Mouse (Mus musculus): ENCODE results near the gene Cilp2. TPM values are rescaled to one million over a fixed set of nuclear protein-coding genes. Genes with fewer than 3 reads are reported as not detected.
A peak's percentile ranks its signal among the peaks of the same experiment; 100 is the strongest.

Cilp2 gene
- polyA plus RNA-seq, 1 experiment from 2014 or later = 0.35 TPM

GRCm38 (mm10) chr8:69906260-69906659 lies 18.8 kb upstream of the Cilp2 start:
- Histone ChIP-seq H3K36me3 (ENCODE audit: control insufficient read depth, insufficient read depth, low read length) (peaks cover 22% of the 10 kb centered on the region; the same call in 1 of the 2 replicates), H3K9ac (ENCODE audit: low read length) (no peak overlapping the region), H3K27me3 (ENCODE audit: control insufficient read depth, insufficient read depth, low read length) (no peaks in the 10 kb centered on the region), H3K9me3 (ENCODE audit: control insufficient read depth, low read length) (no peaks in the 10 kb centered on the region), H3K4me1 (ENCODE audit: control insufficient read depth, insufficient read depth, low read length) (peaks cover 10% of the 10 kb centered on the region), H3K4me2 (ENCODE audit: low read depth, severe bottlenecking) (no peak overlapping the region), H3K27ac (replicated peaks; ENCODE audit: low read depth, low read length) (no peak overlapping the region), H3K4me3 (ENCODE audit: low read depth, low read length) (no peak overlapping the region)
- DNase-seq (ENCODE audit: low spot score) (no peak), ATAC-seq (ENCODE audit: insufficient number of reproducible peaks, low FRiP score, low TSS enrichment, low read depth) (no peak)
- WGBS = 97% methylated on average over 2 of the region's 2 CpGs

- 0 out of 2 replicates have a peak overlapping the region, but pooled peaks have one; percentile 73 for H3K4me3 ChIP-seq (ENCODE audit: low read depth, low read length)
- H3K9ac ChIP-seq (ENCODE audit: low read length) = no peak overlapping the region
- H3K4me1 ChIP-seq (ENCODE audit: control insufficient read depth, insufficient read depth, low read length) = peaks cover 18% of the 10 kb centered on the region
- H3K27ac ChIP-seq (replicated peaks; ENCODE audit: low read depth, low read length) = no peak overlapping the region
- no peak overlapping the region for H3K4me2 ChIP-seq (ENCODE audit: low read depth, severe bottlenecking)
- H3K36me3 ChIP-seq (ENCODE audit: control insufficient read depth, insufficient read depth, low read length) = 0 out of 2 replicates have a peak, but pooled peaks cover 6% of the 10 kb centered on the region
- ATAC-seq (ENCODE audit: insufficient number of reproducible peaks, low FRiP score, low TSS enrichment, low read depth) (no peak), DNase-seq (ENCODE audit: low spot score) (no peak)
- 83% methylated on average over 8 of the region's 8 CpGs for WGBS
- H3K9me3 ChIP-seq (ENCODE audit: control insufficient read depth, low read length) = no peaks in the 10 kb centered on the region
- H3K27me3 ChIP-seq (ENCODE audit: control insufficient read depth, insufficient read depth, low read length) = no peaks in the 10 kb centered on the region
Observed at GRCm38 (mm10) chr8:69904096-69904495, 16.6 kb upstream of the Cilp2 start.

GRCm38 (mm10) chr8:69903063-69903542 lies 15.6 kb upstream of the Cilp2 start:
- Histone ChIP-seq H3K9me3 (ENCODE audit: control insufficient read depth, low read length) (no peaks in the 10 kb centered on the region), H3K27me3 (ENCODE audit: control insufficient read depth, insufficient read depth, low read length) (no peaks in the 10 kb centered on the region), H3K4me3 (ENCODE audit: low read depth, low read length) (peak overlapping the region; percentile 73), H3K36me3 (ENCODE audit: control insufficient read depth, insufficient read depth, low read length) (no peaks in the 10 kb centered on the region; the same call in 1 of the 2 replicates), H3K27ac (replicated peaks; ENCODE audit: low read depth, low read length) (peak overlapping the region; percentile 84; the same call in 1 of the 2 replicates), H3K4me1 (ENCODE audit: control insufficient read depth, insufficient read depth, low read length) (peaks cover 18% of the 10 kb centered on the region), H3K9ac (ENCODE audit: low read length) (peak overlapping the region; percentile 89), H3K4me2 (ENCODE audit: low read depth, severe bottlenecking) (peak overlapping the region; percentile 96)
- under 1% methylated on average over 45 of the region's 45 CpGs for WGBS
- ATAC-seq (ENCODE audit: insufficient number of reproducible peaks, low FRiP score, low TSS enrichment, low read depth) (peak; percentile 79), DNase-seq (ENCODE audit: low spot score) (peak; percentile 99)

- H3K27ac ChIP-seq (replicated peaks; ENCODE audit: low read depth, low read length) = peak within 1 kb of the TSS; percentile 84
- peak within 1 kb of the TSS; percentile 89 for H3K9ac ChIP-seq (ENCODE audit: low read length)
- DNase-seq (ENCODE audit: low spot score) (peak; percentile 67), ATAC-seq (ENCODE audit: insufficient number of reproducible peaks, low FRiP score, low TSS enrichment, low read depth) (peak; percentile 58)
- peaks cover 18% of the 10 kb centered on the region for H3K4me1 ChIP-seq (ENCODE audit: control insufficient read depth, insufficient read depth, low read length)
- H3K4me2 ChIP-seq (ENCODE audit: low read depth, severe bottlenecking) = peak within 1 kb of the TSS; percentile 96
- peak within 1 kb of the TSS; percentile 73 for H3K4me3 ChIP-seq (ENCODE audit: low read depth, low read length)
- H3K27me3 ChIP-seq (ENCODE audit: control insufficient read depth, insufficient read depth, low read length) = no peaks in the 10 kb centered on the region
- H3K9me3 ChIP-seq (ENCODE audit: control insufficient read depth, low read length) = no peaks in the 10 kb centered on the region
- WGBS = 6% methylated on average over 89 of the region's 89 CpGs
- H3K36me3 ChIP-seq (ENCODE audit: control insufficient read depth, insufficient read depth, low read length) = no peaks in the 10 kb centered on the region; the same call in 1 of the 2 replicates
Observed at GRCm38 (mm10) chr8:69902163-69903062, 14.9 kb upstream of the Cilp2 start, which contains the start of the genes Tssk6, Ndufa13 and Yjefn3. Tssk6 (plus strand) TSS chr8:69902184. Ndufa13 (minus strand) TSS chr8:69902558. Yjefn3 (minus strand) TSS chr8:69902712.

GRCm38 (mm10) chr8:69901484-69902162 lies 14.1 kb upstream of the Cilp2 start:
- Histone ChIP-seq H3K9ac (ENCODE audit: low read length) (peak overlapping the region; percentile 89), H3K9me3 (ENCODE audit: control insufficient read depth, low read length) (no peaks in the 10 kb centered on the region), H3K27ac (replicated peaks; ENCODE audit: low read depth, low read length) (peak overlapping the region; percentile 75), H3K4me3 (ENCODE audit: low read depth, low read length) (peak overlapping the region; percentile 73), H3K36me3 (ENCODE audit: control insufficient read depth, insufficient read depth, low read length) (peaks cover 2% of the 10 kb centered on the region; the same call in 1 of the 2 replicates), H3K27me3 (ENCODE audit: control insufficient read depth, insufficient read depth, low read length) (no peaks in the 10 kb centered on the region), H3K4me1 (ENCODE audit: control insufficient read depth, insufficient read depth, low read length) (peaks cover 18% of the 10 kb centered on the region), H3K4me2 (ENCODE audit: low read depth, severe bottlenecking) (peak overlapping the region; percentile 96)
- ATAC-seq (ENCODE audit: insufficient number of reproducible peaks, low FRiP score, low TSS enrichment, low read depth) (peak; percentile 73), DNase-seq (ENCODE audit: low spot score) (peak; percentile 100)
- WGBS = 1% methylated on average over 41 of the region's 41 CpGs

GRCm38 (mm10) chr8:69900895-69901451 lies 13.5 kb upstream of the Cilp2 start:
- H3K4me1 ChIP-seq (ENCODE audit: control insufficient read depth, insufficient read depth, low read length) = peaks cover 18% of the 10 kb centered on the region

GRCm38 (mm10) chr8:69899876-69900275 lies 12.4 kb upstream of the Cilp2 start:
- peaks cover 6% of the 10 kb centered on the region for H3K36me3 ChIP-seq (ENCODE audit: control insufficient read depth, insufficient read depth, low read length)
- H3K27ac ChIP-seq (replicated peaks; ENCODE audit: low read depth, low read length) = no peak overlapping the region
- no peak for ATAC-seq (ENCODE audit: insufficient number of reproducible peaks, low FRiP score, low TSS enrichment, low read depth)
- no peaks in the 10 kb centered on the region for H3K9me3 ChIP-seq (ENCODE audit: control insufficient read depth, low read length)
- no peak overlapping the region for H3K4me3 ChIP-seq (ENCODE audit: low read depth, low read length)
- H3K4me2 ChIP-seq (ENCODE audit: low read depth, severe bottlenecking) = no peak overlapping the region
- H3K9ac ChIP-seq (ENCODE audit: low read length) = no peak overlapping the region
- H3K4me1 ChIP-seq (ENCODE audit: control insufficient read depth, insufficient read depth, low read length) = peaks cover 18% of the 10 kb centered on the region
- no peaks in the 10 kb centered on the region for H3K27me3 ChIP-seq (ENCODE audit: control insufficient read depth, insufficient read depth, low read length)
- WGBS = 97% methylated on average over 2 of the region's 2 CpGs
- no peak for DNase-seq (ENCODE audit: low spot score)

More at GRCm38 (mm10) chr8:69900895-69901451, 13.5 kb upstream of the Cilp2 start:
- peaks cover 5% of the 10 kb centered on the region for H3K36me3 ChIP-seq (ENCODE audit: control insufficient read depth, insufficient read depth, low read length)
- H3K4me3 ChIP-seq (ENCODE audit: low read depth, low read length) = peak overlapping the region; percentile 73
- 17% methylated on average over 12 of the region's 12 CpGs for WGBS
- ATAC-seq (ENCODE audit: insufficient number of reproducible peaks, low FRiP score, low TSS enrichment, low read depth) = peak; percentile 4; the same call in 1 of the 2 replicates
- H3K4me2 ChIP-seq (ENCODE audit: low read depth, severe bottlenecking) = peak overlapping the region; percentile 96
- peak overlapping the region; percentile 84 for H3K9ac ChIP-seq (ENCODE audit: low read length)
- H3K9me3 ChIP-seq (ENCODE audit: control insufficient read depth, low read length) = no peaks in the 10 kb centered on the region
- DNase-seq (ENCODE audit: low spot score) = no peak
- peak overlapping the region; percentile 75; the same call in 1 of the 2 replicates for H3K27ac ChIP-seq (replicated peaks; ENCODE audit: low read depth, low read length)
- no peaks in the 10 kb centered on the region for H3K27me3 ChIP-seq (ENCODE audit: control insufficient read depth, insufficient read depth, low read length)

- H3K9me3 ChIP-seq (ENCODE audit: control insufficient read depth, low read length) = no peaks in the 10 kb centered on the region
- peaks cover 15% of the 10 kb centered on the region; the same call in 1 of the 2 replicates for H3K4me1 ChIP-seq (ENCODE audit: control insufficient read depth, insufficient read depth, low read length)
- WGBS = 84% methylated on average over 6 of the region's 6 CpGs
- no peak overlapping the region for H3K9ac ChIP-seq (ENCODE audit: low read length)
- ATAC-seq (ENCODE audit: insufficient number of reproducible peaks, low FRiP score, low TSS enrichment, low read depth) (no peak), DNase-seq (ENCODE audit: low spot score) (no peak)
- no peak overlapping the region for H3K27ac ChIP-seq (replicated peaks; ENCODE audit: low read depth, low read length)
- peaks cover 6% of the 10 kb centered on the region for H3K36me3 ChIP-seq (ENCODE audit: control insufficient read depth, insufficient read depth, low read length)
- no peak overlapping the region for H3K4me2 ChIP-seq (ENCODE audit: low read depth, severe bottlenecking)
- no peak overlapping the region for H3K4me3 ChIP-seq (ENCODE audit: low read depth, low read length)
- H3K27me3 ChIP-seq (ENCODE audit: control insufficient read depth, insufficient read depth, low read length) = no peaks in the 10 kb centered on the region
Observed at GRCm38 (mm10) chr8:69897857-69898256, 10.4 kb upstream of the Cilp2 start.

Data from limb, embryonic 11.5 days (tissue).